Mouse (Mus musculus) monocyte, adult 2 months (primary cell): ENCODE measurements around the gene Rbbp5.
"Not testable (repeated sequence)": the region's sequence is repeated elsewhere in the genome, so short reads cannot be mapped to it uniquely, and the experiment has no call there.

Source experiments
- DNase-seq, 2 experiments: peaks; one replicate each; pipeline ENCODE4 v3.0.0; 2022; ENCODE audit warnings: low spot score in 2 of 2, low read depth in 1 of 2

The Rbbp5 gene

GRCm38 (mm10) chr1:132476928-132477691 lies at the start of gene Rbbp5:
Gene Rbbp5 (plus strand): TSS chr1:132477365.
- peak; percentile 52 to 77 for DNase-seq

GRCm38 (mm10) chr1:132430818-132431217 lies 46.3 kb upstream of the Rbbp5 start:
- DNase-seq: no peak

- DNase-seq: no peak
These were observed 45.4 kb upstream of the Rbbp5 start for GRCm38 (mm10) chr1:132431716-132432115.

- DNase-seq: no peak
These were observed 43.8 kb upstream of the Rbbp5 start for GRCm38 (mm10) chr1:132433349-132433748.

GRCm38 (mm10) chr1:132434032-132434431 lies 43.1 kb upstream of the Rbbp5 start:
- DNase-seq: no peak

GRCm38 (mm10) chr1:132436320-132436958 lies 40.7 kb upstream of the Rbbp5 start:
- DNase-seq: no peak

GRCm38 (mm10) chr1:132436960-132437359 lies 40.2 kb upstream of the Rbbp5 start:
- DNase-seq: no peak

GRCm38 (mm10) chr1:132437389-132437788 lies 39.8 kb upstream of the Rbbp5 start:
- no peak for DNase-seq

- DNase-seq: no peak
These were observed 36.2 kb upstream of the Rbbp5 start for GRCm38 (mm10) chr1:132440896-132441435.

GRCm38 (mm10) chr1:132449742-132450141 lies 27.4 kb upstream of the Rbbp5 start:
- no peak for DNase-seq

- DNase-seq: no peak
These were observed 12.5 kb upstream of the Rbbp5 start for GRCm38 (mm10) chr1:132464651-132465050.

GRCm38 (mm10) chr1:132468926-132469325 lies 8.2 kb upstream of the Rbbp5 start:
- DNase-seq: no peak

GRCm38 (mm10) chr1:132469519-132469918 lies 7.6 kb upstream of the Rbbp5 start:
- DNase-seq: no peak

GRCm38 (mm10) chr1:132470031-132470430 lies 7.1 kb upstream of the Rbbp5 start:
- not testable (repeated sequence) for DNase-seq

- DNase-seq: no peak
These were observed 6.1 kb upstream of the Rbbp5 start for GRCm38 (mm10) chr1:132471032-132471431.

- DNase-seq: no peak
These were observed 5.7 kb upstream of the Rbbp5 start for GRCm38 (mm10) chr1:132471499-132471898.

GRCm38 (mm10) chr1:132472537-132472936 lies 4.6 kb upstream of the Rbbp5 start:
- no peak for DNase-seq

- no peak for DNase-seq
These were observed 2.7 kb upstream of the Rbbp5 start for GRCm38 (mm10) chr1:132474496-132474895.

GRCm38 (mm10) chr1:132476575-132476927 lies 614 bp upstream of the Rbbp5 start:
- no peak for DNase-seq

- no peak for DNase-seq
These were observed 2.3 kb downstream of the Rbbp5 start for GRCm38 (mm10) chr1:132479438-132479837.

- no peak for DNase-seq
These were observed 4.5 kb downstream of the Rbbp5 start for GRCm38 (mm10) chr1:132481619-132482018.

- DNase-seq: no peak
These were observed 6.1 kb downstream of the Rbbp5 start for GRCm38 (mm10) chr1:132483234-132483633.
